Mouse (Mus musculus) c-Kit-positive CD71-positive TER-119-negative erythroid progenitor cells, embryonic 14.5 days (primary cell): ENCODE data around the gene Rnf151.
"Not testable (repeated sequence)": the region's sequence is repeated elsewhere in the genome, so short reads cannot be mapped to it uniquely, and the experiment has no call there.

Experiments used
- DNase-seq: peaks from one replicate; pipeline ENCODE4 v3.0.0-alpha.2; 2013; ENCODE audit warnings: low read depth

Rnf151 gene

DNA sequence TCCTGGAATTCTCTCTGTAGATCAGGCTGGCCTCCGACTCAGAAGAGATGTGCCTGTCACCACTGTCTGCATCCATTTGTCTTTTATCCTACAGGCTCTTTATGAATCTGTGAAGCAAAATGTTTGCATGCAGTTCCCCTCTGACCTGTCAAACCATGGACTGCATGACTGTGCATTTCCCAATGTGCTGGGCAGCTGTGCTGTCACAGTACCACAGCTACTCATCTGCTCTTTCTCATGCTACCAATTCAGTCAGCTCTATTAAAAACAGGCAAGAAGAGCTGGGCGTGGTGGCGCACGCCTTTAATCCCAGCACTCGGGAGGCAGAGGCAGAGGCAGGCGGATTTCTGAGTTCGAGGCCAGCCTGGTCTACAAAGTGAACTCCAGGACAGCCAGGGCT, 50.9 kb downstream of the Rnf151 start:
- not testable (repeated sequence) for DNase-seq
